Mouse (Mus musculus) thymus, adult 2 months (tissue): Measurements from ENCODE around the gene Lag3.

Experiments used
- CTCF ChIP-seq: fragments of 200-500 bp; IDR thresholded peaks from 2 replicates; pipeline ENCODE4 v1.5.1; 2012; ENCODE audit warnings: mild to moderate bottlenecking, control low read depth, low read length, moderate library complexity, borderline replicate concordance; ENCODE audit not compliant: control insufficient read depth, poor library complexity, insufficient read depth; ENCODE audit errors: extremely low read depth
- POLR2A ChIP-seq: fragments of 200-500 bp; IDR thresholded peaks from 2 replicates; pipeline ENCODE4 v1.6.1; 2012; ENCODE audit warnings: mild to moderate bottlenecking, low read length, control low read depth, moderate library complexity; ENCODE audit not compliant: control insufficient read depth, poor library complexity, insufficient read depth; ENCODE audit errors: extremely low read depth

DNA sequence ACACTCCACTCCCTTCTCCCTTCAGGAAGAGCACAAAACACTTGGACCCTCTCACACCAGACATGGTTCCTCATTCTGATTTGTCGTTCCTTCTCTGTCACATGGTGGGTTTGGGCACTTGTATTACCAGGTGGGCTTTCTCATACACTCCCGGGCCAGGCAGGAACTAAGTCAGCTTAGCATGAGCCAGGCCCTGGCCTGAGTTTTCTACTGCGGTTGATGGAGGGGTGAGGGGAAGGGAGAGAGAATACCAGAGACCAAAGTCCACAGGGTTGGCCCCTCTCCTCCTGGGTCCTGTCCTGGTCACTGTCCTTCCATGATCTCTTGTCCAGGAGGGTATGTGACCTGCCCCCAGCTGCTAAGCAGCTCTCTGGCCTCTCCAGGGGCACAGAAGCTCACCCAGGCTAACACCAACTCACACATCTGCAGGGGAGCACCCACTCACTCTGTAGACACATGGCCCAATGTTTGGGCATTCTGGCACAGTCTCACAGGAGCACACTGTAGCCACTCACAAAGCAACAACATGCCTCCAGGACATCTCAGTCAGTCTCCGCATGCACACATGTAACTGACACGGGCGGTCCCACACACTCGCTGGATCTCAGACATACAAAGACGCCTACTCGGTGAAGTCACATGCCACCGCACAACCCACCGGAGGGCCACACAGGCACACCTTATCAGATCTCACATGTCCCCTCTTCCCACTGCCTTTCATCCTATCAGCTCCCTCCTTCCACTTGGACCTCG lies 4.6 kb upstream of the Lag3 start:
- TF ChIP-seq POLR2A (no peak), CTCF (no peak)
